Mouse (Mus musculus) testis, adult 2 months (tissue): ENCODE measurements around the gene Nfxl1. TPM values are rescaled to one million over a fixed set of nuclear protein-coding genes. Genes with fewer than 3 reads are reported as not detected.
"Not testable (repeated sequence)": the region's sequence is repeated elsewhere in the genome, so short reads cannot be mapped to it uniquely, and the experiment has no call there.

Experiments
- H3K27ac ChIP-seq: fragments of 200-500 bp; 2 replicates; pipeline ENCODE4 v1.5.1; 2012; ENCODE audit warnings: low read depth, low read length; ENCODE audit not compliant: control insufficient read depth, insufficient read depth
- H3K27me3 ChIP-seq: fragments of 200-500 bp; 2 replicates; pipeline ENCODE4 v1.6.1; 2012; ENCODE audit warnings: mild to moderate bottlenecking, low read length, moderate library complexity; ENCODE audit not compliant: control insufficient read depth, insufficient read depth
- H3K36me3 ChIP-seq: fragments of 200-500 bp; 2 replicates; pipeline ENCODE4 v1.6.1; 2012; ENCODE audit warnings: mild to moderate bottlenecking, low read length; ENCODE audit not compliant: control insufficient read depth, insufficient read depth
- H3K4me1 ChIP-seq: fragments of 200-500 bp; 2 replicates; pipeline ENCODE4 v1.6.1; 2012; ENCODE audit warnings: low read length; ENCODE audit not compliant: control insufficient read depth, insufficient read depth
- H3K4me3 ChIP-seq: fragments of 200-500 bp; 2 replicates; pipeline ENCODE4 v1.5.1; 2012; ENCODE audit warnings: low read depth, mild to moderate bottlenecking, low read length, moderate library complexity, mixed read lengths; ENCODE audit not compliant: control insufficient read depth
- CTCF ChIP-seq: fragments of 200-500 bp; IDR thresholded peaks from 2 replicates; pipeline ENCODE4 v1.5.1; 2012; ENCODE audit warnings: low read depth, mild to moderate bottlenecking, inconsistent platforms, low read length, moderate library complexity; ENCODE audit not compliant: control insufficient read depth, insufficient read depth, insufficient replicate concordance
- POLR2A ChIP-seq: fragments of 200-500 bp; IDR thresholded peaks from 2 replicates; pipeline ENCODE4 v1.6.1; 2012; ENCODE audit warnings: low read depth, mild to moderate bottlenecking, inconsistent platforms, low read length, moderate library complexity; ENCODE audit not compliant: control insufficient read depth
- polyA plus RNA-seq: library from polyadenylated mRNA; depleted of rRNA; stranded (reverse); fragments of >200 nt; gene quantifications from 2 replicates; pipeline ENCODE4 v1.2.3, GENCODE M21; 2012

The Nfxl1 gene
- polyA plus RNA-seq, 1 experiment: 12.1 TPM

DNA sequence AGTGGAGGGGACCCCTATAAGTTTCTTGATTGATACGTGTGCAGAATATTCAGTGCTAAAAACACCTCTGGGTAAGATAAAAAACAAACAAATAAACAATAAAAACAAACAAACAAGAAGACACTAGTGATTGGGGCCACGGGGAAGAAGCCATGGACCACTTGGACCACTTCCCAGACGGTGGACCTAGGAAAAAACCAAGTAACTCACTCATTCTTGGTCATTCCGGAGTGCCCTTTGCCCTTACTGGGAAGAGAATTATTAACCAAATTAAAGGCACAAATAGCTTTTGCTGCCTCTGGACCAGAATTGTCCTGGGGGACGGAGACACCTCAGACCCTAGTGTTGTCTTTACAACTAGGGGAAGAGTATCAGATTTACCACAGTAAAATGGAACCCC lies 6.1 kb upstream of the Nfxl1 start:
- no peaks in the 10 kb centered on the region for H3K4me1 ChIP-seq
- no peaks in the 10 kb centered on the region for H3K36me3 ChIP-seq
- H3K27me3 ChIP-seq: no peaks in the 10 kb centered on the region
- no peak overlapping the region for H3K4me3 ChIP-seq
- no peak overlapping the region for H3K27ac ChIP-seq
- TF ChIP-seq POLR2A (no peak), CTCF (no peak)

DNA sequence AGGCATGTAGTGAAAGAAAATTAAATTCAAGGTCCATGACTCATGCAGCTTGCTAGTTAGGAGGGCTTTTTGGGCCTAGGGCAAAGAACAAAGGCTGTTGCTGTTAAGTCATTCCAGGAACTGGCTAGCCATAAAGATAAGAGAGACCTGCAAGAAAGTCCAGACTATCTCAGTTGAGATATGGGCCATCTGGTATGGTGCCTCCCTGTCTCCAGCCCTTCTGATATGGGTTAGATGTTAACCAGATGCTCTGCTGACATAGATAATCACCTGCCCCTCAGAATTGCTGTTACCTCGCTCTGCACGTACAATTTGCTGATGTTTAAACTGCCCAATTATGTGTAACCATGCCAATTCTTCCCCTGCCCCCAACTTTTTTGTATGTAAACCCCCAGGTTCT lies 3.7 kb upstream of the Nfxl1 start:
- H3K27me3 ChIP-seq, H3K36me3 ChIP-seq, H3K4me1 ChIP-seq, H3K4me3 ChIP-seq, H3K27ac ChIP-seq: not testable (repeated sequence)

DNA sequence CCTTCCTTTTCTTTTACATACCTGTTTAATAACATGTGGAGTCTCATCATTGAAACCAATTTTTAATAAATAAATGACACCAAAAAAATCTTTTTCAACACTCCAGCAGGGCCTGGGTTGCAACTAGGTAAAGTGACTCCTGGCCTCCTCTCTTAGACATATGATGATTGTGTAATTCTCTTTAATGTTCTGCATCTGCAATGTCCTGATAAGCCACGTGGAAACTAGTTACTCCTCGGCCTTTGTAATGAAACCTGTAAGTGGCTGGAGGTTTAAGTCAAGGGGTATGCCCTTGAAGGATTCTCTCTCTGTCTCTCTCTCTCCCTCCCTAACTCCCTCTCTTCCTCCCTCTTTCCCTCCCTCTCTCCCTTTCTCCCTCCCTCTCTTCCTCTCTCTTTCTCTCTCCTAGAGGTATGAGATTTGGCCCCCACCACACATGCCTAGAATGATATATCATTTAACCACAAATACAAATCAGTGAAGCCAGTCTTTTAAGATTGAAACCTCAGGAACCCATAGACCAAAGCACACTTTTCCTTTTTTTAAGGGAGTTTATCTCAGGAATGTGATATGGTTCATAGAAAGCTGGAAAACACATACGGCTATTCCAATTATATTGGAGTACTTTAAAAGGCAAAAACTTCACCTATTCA lies 1.6 kb upstream of the Nfxl1 start:
- H3K36me3 ChIP-seq: no peaks in the 10 kb centered on the region
- no peak for TF ChIP-seq POLR2A
- TF ChIP-seq CTCF: no peak
- peaks cover 2% of the 10 kb centered on the region; the same call in 1 of the 2 replicates for H3K4me1 ChIP-seq
- no peak overlapping the region for H3K27ac ChIP-seq
- no peak overlapping the region for H3K4me3 ChIP-seq
- no peaks in the 10 kb centered on the region for H3K27me3 ChIP-seq

DNA sequence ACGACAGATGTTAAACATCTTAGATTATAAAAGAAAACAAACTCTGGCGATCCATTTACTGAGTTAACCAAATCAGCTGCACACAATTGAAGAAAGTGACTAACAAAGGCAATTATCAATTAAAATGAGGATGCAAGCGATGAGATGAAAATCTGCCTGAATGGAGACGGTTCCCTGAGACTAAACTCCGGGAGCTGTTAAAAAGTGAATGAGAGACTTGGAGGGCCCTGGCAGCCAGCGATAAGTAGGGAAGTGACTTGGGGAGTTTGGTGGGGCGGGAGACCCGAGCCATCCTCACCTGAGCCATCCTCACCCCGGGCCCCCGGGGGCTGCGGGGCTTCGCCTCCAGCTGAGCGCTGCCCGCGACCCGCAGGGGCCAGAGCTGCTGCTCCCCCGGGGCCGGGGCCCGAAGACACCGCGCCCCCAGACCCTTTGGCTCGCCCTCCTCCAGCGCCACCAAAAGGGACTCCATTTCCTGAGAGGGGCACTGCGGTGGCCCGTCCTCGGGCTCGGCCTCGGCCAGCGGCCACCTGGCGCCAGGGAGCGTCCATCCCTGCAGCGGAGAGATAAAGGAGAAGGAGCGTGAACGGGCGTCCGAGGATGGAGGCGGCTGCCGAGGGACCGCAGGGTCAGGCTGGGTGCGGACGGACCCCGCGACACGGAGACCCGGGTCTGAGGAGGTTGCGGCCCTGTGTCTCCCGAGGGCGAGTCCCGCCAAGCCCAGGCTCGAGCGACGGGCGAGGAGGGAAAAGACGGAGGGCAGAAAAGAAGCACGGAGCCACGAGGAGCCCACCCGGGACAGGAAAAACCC lies 563 bp downstream of the Nfxl1 start:
- H3K27ac ChIP-seq: peak overlapping the region; percentile 98
- H3K27me3 ChIP-seq: no peaks in the 10 kb centered on the region
- H3K36me3 ChIP-seq: peaks cover 2% of the 10 kb centered on the region; the same call in 1 of the 2 replicates
- H3K4me3 ChIP-seq: peak overlapping the region; percentile 92
- TF ChIP-seq CTCF: no peak
- TF ChIP-seq POLR2A: no peak
- peaks cover 2% of the 10 kb centered on the region; the same call in 1 of the 2 replicates for H3K4me1 ChIP-seq

DNA sequence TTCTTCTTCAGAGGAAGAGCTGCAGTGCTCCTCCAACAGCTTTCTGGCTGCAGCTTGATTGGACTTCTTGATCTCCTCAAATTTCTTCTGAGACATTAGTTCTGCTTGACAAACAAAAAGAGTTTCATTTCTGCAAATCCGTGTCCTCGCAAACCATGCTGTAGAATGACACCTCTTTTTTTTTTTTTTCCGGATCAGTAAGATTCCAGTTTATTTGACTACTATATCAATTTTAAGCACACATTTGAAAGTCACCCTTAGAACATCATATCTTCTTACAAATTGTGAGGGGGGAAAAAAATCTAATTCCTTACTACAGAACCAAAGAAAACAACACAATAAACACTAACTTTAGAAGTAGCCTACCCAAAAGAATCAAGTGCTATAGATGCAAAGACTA lies 3.2 kb downstream of the Nfxl1 start:
- Histone ChIP-seq H3K27ac (no peak overlapping the region), H3K27me3 (no peaks in the 10 kb centered on the region), H3K4me3 (no peak overlapping the region), H3K36me3 (peaks cover 2% of the 10 kb centered on the region; the same call in 1 of the 2 replicates), H3K4me1 (peaks cover 2% of the 10 kb centered on the region; the same call in 1 of the 2 replicates)
- TF ChIP-seq CTCF (no peak), POLR2A (no peak)

DNA sequence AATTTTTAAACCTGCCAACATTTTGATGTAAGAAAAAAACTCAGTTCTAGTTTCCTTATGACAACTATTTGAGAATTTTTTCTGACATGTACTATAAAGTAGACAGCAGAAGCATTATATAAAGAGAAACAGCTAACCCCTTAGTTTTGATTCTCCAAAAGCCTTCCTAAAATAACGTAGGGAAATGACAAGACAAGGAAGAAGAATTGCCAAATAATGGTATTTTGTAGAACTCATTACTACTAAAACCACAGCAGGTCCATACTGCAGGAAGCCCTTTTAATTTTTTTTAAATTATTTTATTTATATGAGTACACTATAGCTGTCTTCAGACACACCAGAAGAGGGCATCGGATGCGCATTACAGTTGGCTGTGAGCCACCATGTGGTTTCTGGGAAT lies 8.3 kb downstream of the Nfxl1 start:
- H3K4me1 ChIP-seq: no peaks in the 10 kb centered on the region
- H3K36me3 ChIP-seq: peaks cover 4% of the 10 kb centered on the region
- no peak overlapping the region for H3K27ac ChIP-seq
- TF ChIP-seq CTCF: no peak
- no peak for TF ChIP-seq POLR2A
- H3K4me3 ChIP-seq: no peak overlapping the region
- no peaks in the 10 kb centered on the region for H3K27me3 ChIP-seq

DNA sequence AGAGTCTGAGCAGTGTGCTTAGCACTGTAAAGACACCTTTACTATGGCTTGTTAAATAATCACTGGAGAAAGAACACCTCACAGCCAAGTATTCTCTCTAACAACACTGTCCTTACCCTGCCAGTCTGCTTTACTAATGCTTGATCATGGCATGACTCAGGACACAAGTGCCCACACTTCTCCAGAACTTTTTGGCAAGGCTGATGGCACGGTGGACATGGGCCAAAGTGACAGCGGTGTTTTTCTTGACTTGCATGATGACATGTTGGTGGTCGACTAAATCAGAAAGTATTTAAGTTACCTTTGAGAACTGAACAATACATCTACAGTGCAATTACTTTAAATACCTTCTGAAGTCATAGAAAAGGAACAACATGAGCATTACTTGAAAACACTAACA lies 30.6 kb downstream of the Nfxl1 start:
- no peak overlapping the region for H3K4me3 ChIP-seq
- H3K27me3 ChIP-seq: no peaks in the 10 kb centered on the region
- TF ChIP-seq POLR2A: no peak
- no peak overlapping the region for H3K27ac ChIP-seq
- H3K4me1 ChIP-seq: no peaks in the 10 kb centered on the region
- no peaks in the 10 kb centered on the region; the same call in 1 of the 2 replicates for H3K36me3 ChIP-seq
